Mouse (Mus musculus) C2C12 (cell line): ENCODE data around the gene Cnksr3. TPM values are rescaled to one million over a fixed set of nuclear protein-coding genes. Genes with fewer than 3 reads are reported as not detected.
A peak's percentile ranks its signal among the peaks of the same experiment; 100 is the strongest.

Experiments
- H3K27me3 ChIP-seq: one replicate; pipeline ENCODE4 v1.6.1; 2011; ENCODE audit not compliant: control insufficient read depth, insufficient read depth, insufficient read length
- H3K36me3 ChIP-seq: one replicate; pipeline ENCODE4 v1.6.1; 2011; ENCODE audit not compliant: control insufficient read depth, insufficient read depth
- H3K4me3 ChIP-seq: one replicate; pipeline ENCODE4 v1.5.1; 2011; ENCODE audit warnings: mild to moderate bottlenecking, control low read depth; ENCODE audit not compliant: poor library complexity, insufficient read depth, severe bottlenecking
- H3K79me2 ChIP-seq: one replicate; pipeline ENCODE4 v1.6.1; 2011; ENCODE audit not compliant: control insufficient read depth, insufficient read depth
- H3K79me3 ChIP-seq: one replicate; pipeline ENCODE4 v1.6.1; 2011; ENCODE audit warnings: low read depth, control low read depth
- H3ac ChIP-seq: one replicate; pipeline ENCODE3; 2011; ENCODE audit warnings: low read depth; ENCODE audit not compliant: control insufficient read depth, insufficient read length
- CEBPB ChIP-seq: IDR thresholded peaks from one replicate; pipeline ENCODE4 v1.6.1; 2011; ENCODE audit warnings: low read depth, mild to moderate bottlenecking, control low read depth, moderate library complexity
- CTCF ChIP-seq: IDR thresholded peaks from one replicate; pipeline ENCODE4 v1.5.1; 2011; ENCODE audit not compliant: control insufficient read depth, insufficient read depth, insufficient read length
- FOSL1 ChIP-seq: IDR thresholded peaks from one replicate; pipeline ENCODE4 v1.8.0; 2011; ENCODE audit warnings: mild to moderate bottlenecking, low read length; ENCODE audit not compliant: poor library complexity, insufficient read depth, severe bottlenecking
- MAX ChIP-seq: IDR thresholded peaks from one replicate; pipeline ENCODE4 v1.6.1; 2011; ENCODE audit warnings: mild to moderate bottlenecking, control low read depth
- MYOD1 ChIP-seq: IDR thresholded peaks from one replicate; pipeline ENCODE4 v1.6.1; 2011; ENCODE audit warnings: low read depth; ENCODE audit not compliant: control insufficient read depth, insufficient read length
- MYOG ChIP-seq: IDR thresholded peaks from one replicate; pipeline ENCODE4 v1.6.1; 2011; ENCODE audit not compliant: control insufficient read depth, insufficient read length; ENCODE audit errors: extremely low read depth
- USF1 ChIP-seq: IDR thresholded peaks from one replicate; pipeline ENCODE4 v1.6.1; 2011; ENCODE audit warnings: low read depth, mild to moderate bottlenecking, control low read depth, moderate library complexity
- polyA plus RNA-seq: library from polyadenylated mRNA; unstranded; fragments of >200 nt; fragmentation: generic; extraction: Trizol; gene quantifications from one replicate; pipeline ENCODE4 v1.2.1, GENCODE M21; 2012; ENCODE audit warnings: missing spikeins

The Cnksr3 gene
- polyA plus RNA-seq, 1 experiment, result 15.1 TPM

DNA sequence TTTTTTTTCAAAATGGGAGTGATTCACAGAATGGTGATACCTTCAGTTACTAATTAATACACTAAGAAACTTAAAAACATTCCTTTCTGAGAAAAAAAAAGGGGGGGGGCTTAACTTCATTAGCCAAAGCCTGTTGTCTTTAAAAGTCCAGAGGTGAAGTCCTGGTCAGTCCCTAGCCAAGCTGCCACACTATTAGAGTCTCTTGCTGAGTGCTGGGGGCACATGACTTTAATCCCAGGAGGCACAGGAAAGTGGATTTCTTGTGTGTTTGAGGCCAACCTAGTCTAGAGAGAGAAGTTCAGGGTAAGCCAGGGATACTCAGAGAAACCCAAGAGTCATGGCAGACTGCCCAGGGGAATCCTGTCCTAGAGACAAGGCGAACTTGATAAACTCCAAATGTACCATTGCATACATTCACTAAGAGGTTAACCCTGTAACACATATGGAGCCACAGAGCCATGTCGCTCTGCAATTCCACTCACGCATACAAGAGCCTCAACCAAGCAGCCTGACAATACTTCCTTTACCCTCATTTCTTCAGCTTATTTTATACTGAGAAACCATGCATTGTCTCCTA, 5.6 kb upstream of the Cnksr3 start:
- TF ChIP-seq FOSL1 (no peak), CEBPB (no peak), CTCF (no peak), MYOG (no peak), USF1 (no peak), MYOD1 (no peak), MAX (no peak)
- no peaks in the 10 kb centered on the region for H3K27me3 ChIP-seq
- no peaks in the 10 kb centered on the region for H3K79me2 ChIP-seq

DNA sequence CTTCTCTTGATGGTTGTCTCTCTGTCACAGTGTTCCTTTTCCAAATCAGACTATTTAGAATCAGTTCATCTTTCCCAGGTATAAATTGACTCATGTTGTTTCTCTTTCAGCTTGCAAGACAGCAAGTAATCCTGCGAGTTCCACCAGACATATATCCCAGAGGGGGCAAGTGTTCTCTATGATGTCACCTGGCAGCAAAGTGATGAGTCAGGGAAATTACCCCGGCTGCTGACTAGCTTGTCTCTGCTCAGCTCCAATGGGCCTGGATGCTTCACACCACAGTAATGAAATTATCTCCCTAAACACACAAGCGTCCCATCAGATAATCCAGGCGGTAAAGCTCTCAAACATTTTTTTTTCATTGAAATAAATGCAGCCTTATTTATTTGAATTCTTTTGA, 2.7 kb upstream of the Cnksr3 start:
- H3ac ChIP-seq, result no peak overlapping the region
- no peak overlapping the region for H3K4me3 ChIP-seq
- H3K27me3 ChIP-seq, result no peaks in the 10 kb centered on the region
- H3K36me3 ChIP-seq, result no peaks in the 10 kb centered on the region
- H3K79me2 ChIP-seq, result peaks cover 23% of the 10 kb centered on the region
- peaks cover 17% of the 10 kb centered on the region for H3K79me3 ChIP-seq
- TF ChIP-seq MYOG, result no peak
- no peak for TF ChIP-seq MYOD1
- no peak for TF ChIP-seq FOSL1

More for the DNA sequence above, 5.6 kb upstream of the Cnksr3 start:
- Histone ChIP-seq H3K36me3 (no peaks in the 10 kb centered on the region), H3ac (no peak overlapping the region), H3K4me3 (no peak overlapping the region), H3K79me3 (no peaks in the 10 kb centered on the region)

DNA sequence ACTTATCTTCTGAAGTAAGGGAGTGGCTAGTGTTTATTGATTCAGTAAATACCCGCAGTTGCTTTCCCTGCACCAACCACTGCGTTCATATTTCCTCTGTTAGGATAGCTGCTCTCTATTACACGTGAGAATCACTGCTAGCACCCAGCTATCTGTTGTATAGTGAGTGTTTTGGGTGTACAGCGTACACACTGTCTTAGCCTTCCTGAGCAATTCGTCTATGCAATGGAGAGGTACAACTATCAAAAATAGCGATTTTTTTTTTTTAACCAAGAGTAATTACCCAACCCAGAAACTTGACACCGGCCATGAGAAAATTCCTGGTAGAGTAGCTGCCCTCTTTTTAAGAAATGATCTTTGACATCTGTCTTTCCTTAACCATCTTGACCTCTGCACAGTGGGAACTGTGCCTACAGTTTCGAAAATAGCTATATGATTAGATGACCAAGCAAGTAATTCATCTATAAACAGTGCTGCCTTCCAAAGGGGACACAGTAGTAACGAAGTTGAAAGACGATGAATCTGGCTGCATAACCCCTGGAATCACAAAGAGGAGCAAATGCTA, 1.1 kb upstream of the Cnksr3 start:
- H3K79me3 ChIP-seq, result peaks cover 33% of the 10 kb centered on the region
- no peak overlapping the region for H3K4me3 ChIP-seq
- H3K79me2 ChIP-seq, result peaks cover 38% of the 10 kb centered on the region
- peak overlapping the region; percentile 18 for H3ac ChIP-seq
- peaks cover 5% of the 10 kb centered on the region for H3K36me3 ChIP-seq
- no peaks in the 10 kb centered on the region for H3K27me3 ChIP-seq
- TF ChIP-seq CEBPB (no peak), FOSL1 (no peak), CTCF (no peak), USF1 (no peak), MYOD1 (no peak), MYOG (no peak), MAX (no peak)

DNA sequence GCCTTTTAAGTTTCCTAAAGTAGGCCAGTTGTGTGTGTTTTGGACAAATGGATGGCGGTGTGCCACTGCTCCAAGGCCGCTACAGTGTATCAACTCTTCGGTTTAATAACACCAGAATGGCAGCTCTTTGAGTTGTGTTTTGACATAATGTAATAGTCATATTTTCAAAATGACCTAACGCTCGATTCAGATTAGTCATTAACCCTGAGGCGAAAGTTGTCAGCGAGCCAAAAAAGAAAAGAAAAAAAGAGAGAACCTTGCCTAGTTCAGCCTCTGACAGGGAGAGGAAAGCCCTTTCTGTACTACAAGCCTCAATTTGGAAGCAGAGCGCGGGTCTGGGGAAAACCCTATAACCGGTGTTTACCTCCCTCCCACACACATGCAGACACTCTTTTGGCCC, 500 bp upstream of the Cnksr3 start:
- TF ChIP-seq CTCF (no peak), CEBPB (peak; percentile 9)
- Histone ChIP-seq H3K79me3 (peaks cover 39% of the 10 kb centered on the region), H3K36me3 (peaks cover 5% of the 10 kb centered on the region), H3ac (no peak overlapping the region), H3K27me3 (no peaks in the 10 kb centered on the region), H3K4me3 (peak overlapping the region; percentile 80), H3K79me2 (peaks cover 45% of the 10 kb centered on the region)

DNA sequence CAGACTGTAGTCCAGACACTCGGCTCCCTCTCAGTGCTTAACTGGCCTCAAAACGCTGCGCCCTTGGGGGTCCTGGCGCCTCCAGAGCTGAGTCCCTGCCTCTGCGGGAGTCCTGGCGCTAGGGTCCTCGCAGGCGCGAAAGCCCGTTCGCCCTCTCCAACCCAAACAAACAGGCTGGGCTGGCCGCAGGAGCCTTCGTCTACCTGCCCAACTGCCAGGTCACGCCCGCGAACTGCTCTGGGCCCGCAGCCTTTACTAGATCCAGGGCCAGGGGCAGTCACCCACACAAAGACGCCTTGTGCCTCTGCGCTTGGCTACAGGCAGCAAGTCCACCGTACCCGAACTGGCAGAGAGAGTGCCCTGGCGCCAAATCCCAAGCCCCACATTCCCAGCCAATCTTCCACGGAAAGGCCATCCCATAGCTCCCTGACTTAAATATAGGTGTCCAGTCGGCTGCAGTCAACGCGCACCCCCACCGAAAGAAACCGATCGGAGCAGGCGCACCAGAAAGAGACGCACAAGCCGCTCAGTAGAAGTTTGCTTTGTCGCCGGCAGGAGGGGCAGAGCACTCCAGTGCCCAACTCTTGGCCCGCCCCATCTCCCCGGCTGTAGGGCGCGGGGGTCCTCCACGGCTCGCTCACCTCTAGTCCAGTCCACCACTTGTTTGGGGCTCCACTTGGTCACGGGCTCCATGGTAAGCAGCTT, 894 bp downstream of the Cnksr3 start:
- H3ac ChIP-seq, result peak overlapping the region; percentile 94
- peak overlapping the region; percentile 80 for H3K4me3 ChIP-seq
- no peak for TF ChIP-seq MYOD1
- peak; percentile 39 for TF ChIP-seq MAX
- no peak for TF ChIP-seq MYOG
- no peak for TF ChIP-seq FOSL1
- peak; percentile 31 for TF ChIP-seq CTCF
- no peak for TF ChIP-seq CEBPB
- TF ChIP-seq USF1, result no peak
- peaks cover 58% of the 10 kb centered on the region for H3K79me2 ChIP-seq
- H3K79me3 ChIP-seq, result peaks cover 52% of the 10 kb centered on the region
- peaks cover 13% of the 10 kb centered on the region for H3K36me3 ChIP-seq
- H3K27me3 ChIP-seq, result no peaks in the 10 kb centered on the region
